Mouse (Mus musculus) left cerebral cortex, adult 2 months (tissue): ENCODE measurements around the gene Frem3. TPM values are rescaled to one million over a fixed set of nuclear protein-coding genes. Genes with fewer than 3 reads are reported as not detected.
A peak's percentile ranks its signal among the peaks of the same experiment; 100 is the strongest.

Experiments used
- DNase-seq, 2 experiments: peaks; one replicate each; pipeline ENCODE4 v3.0.0; 2021 to 2022; ENCODE audit warnings: low spot score in 2 of 2, mixed read lengths in 1 of 2; ENCODE audit errors: extremely low spot score in 1 of 2
- H3K27ac ChIP-seq: fragments of 200-600 bp; 2 replicates; pipeline ENCODE4 v1.8.1; 2022
- H3K4me3 ChIP-seq: fragments of 200-600 bp; 2 replicates; pipeline ENCODE4 v1.8.1; 2022
- CTCF ChIP-seq: fragments of 200-600 bp; IDR thresholded peaks from 2 replicates; pipeline ENCODE4 v1.8.1; 2022; ENCODE audit warnings: antibody characterized with exemption, mild to moderate bottlenecking, moderate library complexity
- intact Hi-C: fragments of 180-260 bp; cut with DNase I; formaldehyde crosslinking; loops from one replicate; pipeline ENCODE4 v1.15.1; 2025
- long read RNA-seq, 2 experiments: library from polyadenylated mRNA; stranded (forward); transcript quantifications; one replicate each; pipeline ENCODE4 v2.0.0; 2021; ENCODE audit warnings: borderline mapping rate in 2 of 2
- total RNA-seq, 2 experiments: library from RNA; stranded (reverse); gene quantifications; 2 replicates each; pipeline ENCODE4 v1.2.3; 2021

Gene Frem3
- under 1 TPM; 0.14 to 0.54 TPM for total RNA-seq
- long read RNA-seq, experiment 1 = 0 reads
- long read RNA-seq, experiment 2 = 0 reads

DNA sequence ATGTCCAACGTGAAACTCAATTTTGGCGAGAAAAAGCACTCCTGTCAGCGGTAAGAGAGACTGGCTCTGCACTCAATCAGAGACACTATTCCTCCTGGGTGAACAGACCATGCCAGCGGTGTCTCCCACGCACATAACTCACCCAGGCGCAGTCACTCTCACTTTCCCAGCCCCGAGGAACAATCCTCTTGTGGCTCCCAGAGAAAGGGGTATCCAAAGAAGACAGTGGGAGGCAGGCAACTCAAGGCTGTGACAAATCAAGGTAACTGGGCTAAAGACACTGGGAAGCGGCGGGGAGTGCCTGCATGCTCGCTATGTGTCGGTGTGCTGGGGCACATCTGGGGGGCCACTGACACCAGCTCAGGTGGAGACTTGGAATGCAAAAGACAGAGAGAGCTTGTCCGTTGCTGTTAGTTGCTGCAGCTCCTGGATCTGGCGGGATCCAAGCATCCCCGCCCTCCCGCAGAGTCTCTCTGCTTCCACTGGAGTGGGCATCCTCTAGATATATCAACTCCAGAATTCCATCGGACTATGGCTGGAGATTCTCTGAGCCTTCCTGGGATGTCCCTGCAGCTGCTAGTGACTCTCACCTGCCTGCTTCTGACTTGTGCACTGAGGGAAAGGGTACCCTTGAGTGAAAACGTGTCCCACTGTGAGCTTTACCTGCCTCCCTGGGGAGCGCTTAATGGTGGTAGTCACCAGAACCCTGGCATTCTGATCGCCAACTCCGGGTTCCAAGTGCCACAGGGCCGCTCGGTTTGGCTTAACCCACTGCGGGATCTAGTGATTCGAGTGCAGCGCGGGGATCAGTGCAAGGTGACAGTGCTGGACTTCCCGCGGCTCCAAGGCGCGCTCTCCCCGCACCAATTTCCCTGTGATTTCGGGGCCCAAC is at the start of gene Frem3:
Gene Frem3 (plus strand): TSS at position 532 of the 892 bp plus-strand sequence.
- peak in 1 of 2 experiments; percentile 14 for DNase-seq
- Histone ChIP-seq H3K27ac (no peak within 1 kb of the TSS), H3K4me3 (peak within 1 kb of the TSS; percentile 11; the same call in 1 of the 2 replicates)
- intact Hi-C loops = no loop called here
- no peak for TF ChIP-seq CTCF

DNA sequence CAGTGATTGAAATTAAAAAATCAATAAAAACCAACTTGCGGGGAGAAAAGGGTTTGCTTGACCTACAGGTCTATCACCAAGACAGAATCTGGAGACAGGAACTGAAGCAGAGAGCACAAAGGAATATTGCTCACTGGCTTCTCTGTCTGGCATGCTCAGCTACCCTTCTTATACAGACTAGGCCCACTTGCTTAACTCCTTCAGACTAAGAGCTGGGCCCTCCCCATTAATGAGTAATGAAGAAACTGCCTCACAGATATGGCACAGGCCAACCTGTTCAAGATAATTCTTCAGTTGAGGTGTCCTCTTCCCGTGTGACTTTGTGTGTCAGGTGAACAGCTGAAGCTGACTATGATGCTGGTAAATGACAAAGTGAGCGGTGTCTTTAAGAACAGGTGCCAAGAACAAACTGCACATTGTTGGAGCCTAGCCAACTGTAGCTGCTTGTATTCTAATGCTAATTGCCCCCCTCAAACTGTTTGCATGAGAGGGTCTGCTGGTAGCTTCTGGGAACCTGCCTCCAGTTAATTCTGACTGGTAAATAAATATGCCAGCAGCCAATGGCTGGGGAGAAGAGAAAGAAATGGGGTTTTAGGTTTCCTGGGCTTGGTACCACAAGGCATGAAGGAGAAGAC is 46.6 kb upstream of the Frem3 start:
- no peak for TF ChIP-seq CTCF
- Histone ChIP-seq H3K4me3 (no peak overlapping the region), H3K27ac (no peak overlapping the region)
- DNase-seq = no peak
- intact Hi-C loops = no loop called here

DNA sequence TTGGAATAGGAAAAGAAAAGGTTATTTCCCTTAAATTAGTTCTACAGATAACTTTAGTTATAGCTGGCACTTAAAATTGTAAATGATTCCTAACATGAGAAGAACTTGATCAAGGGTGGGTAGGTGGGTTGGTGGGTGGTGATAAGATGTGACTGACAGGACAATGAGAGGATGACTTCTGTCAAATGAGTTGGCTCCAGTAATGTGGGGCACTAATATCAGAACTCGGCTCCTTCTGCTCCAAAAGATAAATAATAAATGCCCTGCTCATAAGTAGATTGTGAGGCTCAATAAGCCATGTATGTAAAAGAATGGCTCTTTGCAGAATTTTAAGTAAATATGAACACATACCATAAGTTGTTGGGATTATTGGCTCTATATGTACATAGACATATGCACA is 43.4 kb upstream of the Frem3 start:
- TF ChIP-seq CTCF = no peak
- DNase-seq = no peak
- intact Hi-C loops = no loop called here
- H3K27ac ChIP-seq = no peak overlapping the region
- H3K4me3 ChIP-seq = no peak overlapping the region

DNA sequence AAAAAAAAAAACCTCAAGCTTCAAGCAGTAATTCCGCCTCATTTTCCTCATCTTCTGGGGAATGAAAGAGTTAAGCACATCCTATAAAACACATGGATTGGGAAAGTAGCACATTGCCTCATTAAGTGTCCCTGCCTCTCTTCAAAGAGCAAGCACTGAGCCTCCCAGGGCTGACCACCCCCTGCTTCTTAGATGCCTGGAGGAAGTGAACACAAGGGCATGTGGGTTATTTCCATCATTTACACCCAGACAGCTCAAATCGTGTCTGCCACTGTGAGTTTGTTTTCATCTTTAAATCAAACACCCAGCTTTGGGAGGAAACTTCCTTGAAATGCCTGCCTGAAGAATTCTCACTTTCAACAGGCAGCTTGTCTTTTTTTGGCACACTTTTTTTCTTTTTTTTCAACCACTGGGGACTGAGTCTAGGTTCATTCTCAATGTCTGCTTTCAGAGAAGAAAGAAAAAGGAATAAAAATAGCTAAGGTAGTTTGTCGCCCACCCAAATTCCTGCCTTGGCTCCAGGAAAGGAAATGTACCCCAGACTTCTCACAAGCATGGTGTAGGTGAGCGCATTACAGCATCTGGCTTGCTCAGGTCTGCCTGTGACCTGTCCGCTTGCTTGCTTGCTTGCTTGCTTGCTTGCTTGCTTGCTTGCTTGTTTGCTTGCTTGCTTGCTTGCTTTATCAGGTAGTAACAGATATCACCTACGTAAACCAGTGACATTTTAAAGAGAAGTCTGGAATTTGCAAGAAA is 42.5 kb upstream of the Frem3 start:
- intact Hi-C loops = no loop called here
- no peak for DNase-seq
- H3K27ac ChIP-seq = no peak overlapping the region
- H3K4me3 ChIP-seq = no peak overlapping the region
- TF ChIP-seq CTCF = no peak

DNA sequence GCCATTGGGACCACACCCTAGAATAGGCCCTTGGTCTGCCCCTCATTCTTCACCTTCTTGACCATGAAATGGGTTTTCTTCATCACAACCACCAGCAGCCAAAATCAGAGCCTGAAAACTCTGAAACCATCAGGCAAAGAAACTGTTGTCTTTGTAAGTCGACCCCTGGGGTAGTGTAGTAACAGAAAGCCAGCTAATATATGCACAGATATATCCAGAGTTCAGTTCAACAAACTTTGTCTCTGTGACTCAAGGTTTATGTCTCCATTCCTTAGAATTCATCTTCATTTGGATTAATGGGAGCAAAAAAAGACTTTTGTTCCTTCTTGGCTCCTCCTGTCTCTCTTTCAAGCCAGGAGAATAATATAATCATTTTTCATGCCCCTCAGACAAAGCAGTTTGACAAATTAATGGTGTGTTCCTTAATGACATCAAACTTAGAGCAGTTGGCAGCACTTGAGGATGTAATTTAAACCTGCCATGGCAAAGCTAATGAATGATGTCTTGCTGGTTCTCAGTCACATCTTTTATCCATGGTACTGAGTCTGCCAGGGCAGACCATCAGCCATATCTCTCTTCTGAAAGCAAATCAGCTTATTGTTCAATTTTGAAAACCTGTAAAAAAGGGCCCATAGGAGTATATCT is 38.3 kb upstream of the Frem3 start:
- Histone ChIP-seq H3K4me3 (no peak overlapping the region), H3K27ac (no peak overlapping the region)
- intact Hi-C loops = no loop called here
- DNase-seq = no peak
- no peak for TF ChIP-seq CTCF

DNA sequence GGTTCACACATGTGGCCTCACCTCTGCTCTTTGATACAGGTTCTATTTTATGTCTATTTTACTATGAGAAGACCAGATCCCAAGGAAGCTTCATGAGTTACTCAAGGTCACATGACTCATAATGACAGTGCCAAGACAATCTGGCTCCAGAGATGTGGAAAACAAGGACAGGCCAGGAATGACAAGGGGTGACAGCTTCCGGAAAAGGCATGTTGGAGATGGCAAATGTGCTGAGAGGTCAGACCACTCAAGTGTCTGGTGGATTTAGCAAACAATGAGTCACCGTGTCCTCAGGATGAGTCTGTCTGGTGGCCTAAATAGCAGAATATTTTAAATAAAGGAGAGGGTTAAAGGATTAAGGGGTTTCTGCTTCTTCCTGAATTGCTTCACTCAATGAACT is 33.8 kb upstream of the Frem3 start:
- intact Hi-C loops = no loop called here
- DNase-seq = no peak
- Histone ChIP-seq H3K4me3 (no peak overlapping the region), H3K27ac (no peak overlapping the region)
- no peak for TF ChIP-seq CTCF

DNA sequence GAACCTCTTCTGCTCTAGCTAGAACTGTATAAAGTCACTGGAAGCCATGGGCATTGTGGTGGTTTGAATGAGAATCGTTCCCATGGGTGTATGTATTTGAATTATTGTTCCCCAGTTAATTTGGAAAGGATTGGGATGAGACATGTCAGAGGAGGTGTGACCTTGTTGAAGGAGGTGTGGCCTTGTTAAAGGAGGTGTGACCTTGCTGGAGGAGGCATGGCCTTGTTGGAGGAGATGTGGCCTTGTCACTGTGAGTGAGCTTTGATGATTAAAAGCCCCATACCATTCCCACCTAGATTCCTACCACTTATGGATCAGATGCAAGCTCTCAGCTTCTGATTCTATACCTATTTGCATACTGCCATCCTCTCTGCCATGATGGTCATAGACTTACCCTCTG is 31.8 kb upstream of the Frem3 start:
- DNase-seq = no peak
- Histone ChIP-seq H3K4me3 (no peak overlapping the region), H3K27ac (no peak overlapping the region)
- TF ChIP-seq CTCF = no peak
- intact Hi-C loops = no loop called here

DNA sequence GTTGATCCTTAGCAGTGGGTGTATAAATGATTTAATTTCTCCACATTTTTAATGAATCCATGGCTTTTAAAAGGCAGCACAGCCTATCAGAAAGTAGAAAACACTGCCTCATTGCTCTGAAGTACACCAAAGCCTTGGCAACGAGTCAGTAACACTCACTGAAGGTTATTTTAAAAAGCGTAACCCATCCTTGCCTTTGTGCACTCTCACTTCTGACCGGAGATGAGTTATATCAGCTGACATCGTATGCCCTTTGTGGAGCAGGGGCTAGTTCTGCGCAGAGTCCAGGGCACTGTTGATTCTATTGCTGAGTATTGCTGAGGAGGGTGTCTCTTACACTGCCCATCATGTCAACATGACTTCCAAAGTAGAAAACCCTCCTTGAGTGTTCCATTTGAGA is 18.3 kb upstream of the Frem3 start:
- TF ChIP-seq CTCF = no peak
- Histone ChIP-seq H3K27ac (no peak overlapping the region), H3K4me3 (no peak overlapping the region)
- intact Hi-C loops = no loop called here
- no peak for DNase-seq

DNA sequence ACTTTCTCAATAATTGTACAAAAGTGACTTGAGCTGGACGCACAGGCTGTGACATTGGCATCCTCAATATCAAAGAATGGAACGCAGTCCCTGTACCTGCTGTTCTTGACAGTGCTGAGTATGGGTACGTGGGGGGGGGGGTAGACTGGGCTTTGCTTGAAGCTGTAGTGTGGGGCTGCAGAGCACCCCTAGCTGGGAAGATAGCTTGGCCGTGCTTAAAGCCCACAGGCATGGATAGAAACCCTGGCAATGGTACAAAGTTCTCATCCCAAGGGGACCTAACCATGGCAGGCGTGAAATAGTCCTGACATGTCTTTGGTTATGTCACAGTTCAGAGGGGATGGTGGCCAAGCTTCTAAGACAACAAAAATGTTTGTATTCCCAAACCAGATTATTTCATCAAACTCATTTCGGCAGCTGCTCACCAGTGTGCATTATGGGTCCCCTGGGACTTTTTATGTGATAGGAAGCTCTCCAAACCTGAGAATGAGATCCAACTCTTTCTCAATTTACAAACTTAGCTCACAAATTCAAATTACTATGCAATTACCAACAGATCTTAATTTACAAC is 10.2 kb upstream of the Frem3 start:
- no peak for DNase-seq
- intact Hi-C loops = no loop called here
- no peak overlapping the region for H3K4me3 ChIP-seq
- TF ChIP-seq CTCF = no peak
- no peak overlapping the region for H3K27ac ChIP-seq

DNA sequence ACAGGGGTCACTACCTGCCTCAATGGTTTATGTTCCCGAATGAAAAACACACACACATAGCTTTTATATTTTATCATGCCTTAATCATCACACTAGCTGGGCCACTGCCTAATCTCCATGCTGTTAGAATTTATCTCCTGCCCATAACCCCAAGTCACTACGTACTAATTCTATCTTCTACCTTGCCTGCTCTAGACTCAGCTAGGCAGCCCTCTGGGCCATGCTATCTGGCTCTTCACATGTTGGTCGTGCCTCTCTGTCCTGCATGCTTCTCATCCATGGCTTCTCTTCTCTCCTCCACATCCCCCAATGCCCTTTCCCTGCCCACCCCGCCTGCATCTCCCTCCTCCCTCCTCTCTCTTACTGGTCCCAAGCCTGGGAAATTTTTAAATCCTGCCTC is 9.0 kb upstream of the Frem3 start:
- intact Hi-C loops = no loop called here
- no peak overlapping the region for H3K4me3 ChIP-seq
- no peak for DNase-seq
- no peak overlapping the region for H3K27ac ChIP-seq
- TF ChIP-seq CTCF = no peak

DNA sequence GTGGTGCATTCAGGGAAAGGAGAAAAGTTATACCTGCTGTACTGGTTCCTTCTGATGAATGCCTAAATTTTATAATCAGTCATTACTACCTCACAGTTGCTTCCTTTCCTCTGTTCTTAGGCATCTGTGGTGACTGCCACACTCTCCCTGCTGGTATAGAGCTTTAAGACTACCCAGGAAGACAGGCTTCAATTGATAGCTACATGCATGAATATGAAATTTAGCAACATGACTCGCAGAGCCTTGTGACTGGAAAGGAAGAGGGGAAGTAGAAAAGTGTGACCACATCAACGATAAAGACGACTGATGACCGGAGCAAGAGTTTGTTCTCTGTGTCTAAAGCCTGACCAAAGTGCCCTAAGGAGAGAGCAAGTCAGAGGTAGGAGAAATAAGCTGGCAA is 3.8 kb upstream of the Frem3 start:
- no peak for DNase-seq
- TF ChIP-seq CTCF = no peak
- intact Hi-C loops = no loop called here
- Histone ChIP-seq H3K4me3 (no peak overlapping the region), H3K27ac (no peak overlapping the region)
